In the genomic region with DNA sequence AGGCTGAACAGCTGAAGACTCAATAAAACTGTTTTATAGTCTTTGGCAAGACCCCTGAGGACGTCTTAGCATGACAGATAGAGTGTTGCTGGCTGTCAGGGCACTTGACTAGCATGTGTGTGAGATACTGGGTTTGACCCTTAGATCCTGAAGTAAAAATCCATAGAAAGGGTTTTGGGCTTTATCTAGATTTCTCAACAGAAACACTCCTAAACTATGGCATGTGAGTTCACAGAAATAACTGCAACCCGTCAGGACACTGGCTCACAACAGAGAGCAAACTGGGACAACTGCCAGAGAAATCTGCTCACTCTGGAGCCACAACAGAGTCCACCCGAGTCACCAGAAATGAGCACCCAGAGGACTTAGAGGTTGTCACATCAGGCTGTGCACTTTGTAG, we compare ENCODE assay signal across 11 mouse cellular contexts. TPM values are rescaled to one million over a fixed set of nuclear protein-coding genes. Genes with fewer than 3 reads are reported as not detected.
DNase-seq lines count a peak whose midpoint lies in the region; ATAC-seq lines count a peak whose summit lies in the region.
"Had no signal": no experiment of that assay in that cellular context is flagged by ENCODE, and none has a peak within 500 bp of the region (broad histone marks: within the 10 kb centered on the region; RNA-seq: fewer than 3 reads in every experiment).

No protein-coding gene starts in this region.

- peak overlapping the region in 1 of 2 experiments; percentile 34; a peak in 1 of 4 replicates for H3K27ac ChIP-seq in heart, embryonic 14.5 days (replicated peaks in 1 of 2; ENCODE audit: control insufficient read depth in 1 of 2, insufficient read depth in 1 of 2, low read depth in 2 of 2, low read length in 2 of 2)
- 0 out of 2 replicates have a peak overlapping the region, but pooled peaks have one; percentile 18 for H3K27ac ChIP-seq in lung, embryonic 16.5 days (ENCODE audit: low read length)
- H3K27ac ChIP-seq: embryonic facial prominence, embryonic 12.5 days; midbrain, embryonic 13.5 days; neural tube, embryonic 13.5 days had no signal

- H3K9ac ChIP-seq in heart, embryonic 14.5 days (ENCODE audit: low read length) = 0 out of 2 replicates have a peak overlapping the region, but pooled peaks have one; percentile 8
- no peak overlapping the region for H3K9ac ChIP-seq in lung, embryonic 16.5 days (ENCODE audit: low read length)
- H3K9ac ChIP-seq: embryonic facial prominence, embryonic 12.5 days; midbrain, embryonic 13.5 days; neural tube, embryonic 13.5 days had no signal

- no peak overlapping the region for H3K4me2 ChIP-seq in heart, embryonic 14.5 days (ENCODE audit: low read length)
- no peak overlapping the region for H3K4me2 ChIP-seq in lung, embryonic 16.5 days (ENCODE audit: low read depth, low read length)
- H3K4me2 ChIP-seq: embryonic facial prominence, embryonic 12.5 days; midbrain, embryonic 13.5 days; neural tube, embryonic 13.5 days had no signal

- H3K36me3 ChIP-seq in heart, embryonic 14.5 days (ENCODE audit: control insufficient read depth, insufficient read depth, low read length) = peaks cover 20% of the 10 kb centered on the region
- no peaks in the 10 kb centered on the region for H3K36me3 ChIP-seq in lung, embryonic 16.5 days (ENCODE audit: control insufficient read depth, insufficient read depth, low read length)

- peaks cover 9 to 16% of the 10 kb centered on the region in 2 experiments for H3K4me1 ChIP-seq in heart, embryonic 14.5 days (ENCODE audit: control insufficient read depth in 2 of 2, insufficient read depth in 2 of 2, low read length in 2 of 2)
- H3K4me1 ChIP-seq in lung, embryonic 16.5 days (replicated peaks; ENCODE audit: control insufficient read depth, insufficient read depth, low read length) = peaks cover 17% of the 10 kb centered on the region
- H3K4me1 ChIP-seq: embryonic facial prominence, embryonic 12.5 days; midbrain, embryonic 13.5 days had no signal

- intact Hi-C loops in heart, postnatal 10 days (cut with DNase I) = no loop called here

- no peak overlapping the region for H3K4me3 ChIP-seq in heart, embryonic 14.5 days (ENCODE audit: control insufficient read depth in 1 of 2, insufficient read depth in 1 of 2, low read depth in 1 of 2, low read length in 2 of 2)
- no peak overlapping the region for H3K4me3 ChIP-seq in lung, embryonic 16.5 days (ENCODE audit: low read length)
- H3K4me3 ChIP-seq: embryonic facial prominence, embryonic 12.5 days; midbrain, embryonic 13.5 days; neural tube, embryonic 13.5 days had no signal

- H3K9me3 ChIP-seq in heart, embryonic 14.5 days (ENCODE audit: control insufficient read depth, low read length) = no peaks in the 10 kb centered on the region
- no peaks in the 10 kb centered on the region for H3K9me3 ChIP-seq in lung, embryonic 16.5 days (ENCODE audit: control insufficient read depth, low read length)
- H3K9me3 ChIP-seq: embryonic facial prominence, embryonic 12.5 days; midbrain, embryonic 13.5 days; neural tube, embryonic 13.5 days had no signal

- no peak for ATAC-seq in heart, embryonic 14.5 days (ENCODE audit: insufficient number of reproducible peaks, insufficient read depth, low FRiP score, low read depth)
- peak; percentile 69 for ATAC-seq in lung, embryonic 16.5 days (ENCODE audit: low read depth)
- ATAC-seq: forebrain, embryonic 16.5 days; midbrain, embryonic 13.5 days had no signal

- H3K27me3 ChIP-seq in heart, embryonic 14.5 days (ENCODE audit: control insufficient read depth, insufficient read depth, low read length) = no peaks in the 10 kb centered on the region
- H3K27me3 ChIP-seq in lung, embryonic 16.5 days (ENCODE audit: control insufficient read depth, insufficient read depth, low read depth, low read length) = no peaks in the 10 kb centered on the region
- H3K27me3 ChIP-seq: embryonic facial prominence, embryonic 12.5 days; midbrain, embryonic 13.5 days; neural tube, embryonic 13.5 days had no signal

- 20% methylated on average over 3 of the region's 3 CpGs for WGBS in heart, embryonic 14.5 days
- WGBS in lung, embryonic 16.5 days = 21% methylated on average over 3 of the region's 3 CpGs

- no peak for DNase-seq in heart, adult 11 months
- no peak for DNase-seq in lung, adult 18-20 months
- DNase-seq in heart, postnatal 10 days = peak; percentile 47 to 55
- peak; percentile 18 for DNase-seq in lung, postnatal 14 days
- no peak for DNase-seq in thymus, postnatal 4 days

RNA-seq across cellular contexts. Expression of a gene that starts 15.3 kb away (rescaled TPM):
- 0.09 TPM in 1 of 2 replicates, not detected in the other for polyA plus RNA-seq in heart, embryonic 14.5 days (2014; fragmentation: Nextera tagmentation; extraction: Ambion mirVana)
- polyA plus RNA-seq in lung, embryonic 16.5 days (2015; fragmentation: Nextera tagmentation; extraction: Ambion mirVana) = 0.08 and 0.16 TPM in 2 replicates
- not detected for total RNA-seq in heart, postnatal 10 days (2021)
- polyA plus RNA-seq: forebrain, embryonic 16.5 days had no signal

RNA-seq across cellular contexts. Expression of a gene that starts 17.9 kb away (rescaled TPM):
- polyA plus RNA-seq in heart, embryonic 14.5 days (2014; fragmentation: Nextera tagmentation; extraction: Ambion mirVana) = 11.2 and 11.3 TPM in 2 replicates
- 21.1 TPM in 2 replicates for polyA plus RNA-seq in lung, embryonic 16.5 days (2015; fragmentation: Nextera tagmentation; extraction: Ambion mirVana)
- 10 to 100 TPM; 12.6 to 13.5 TPM for total RNA-seq in heart, postnatal 10 days (2021)

RNA-seq across cellular contexts. Expression of a gene that starts 22.9 kb away (rescaled TPM):
- polyA plus RNA-seq in heart, embryonic 14.5 days (2014; fragmentation: Nextera tagmentation; extraction: Ambion mirVana) = 0.09 TPM in 1 of 2 replicates, not detected in the other
- 0.41 and 1.1 TPM in 2 replicates for polyA plus RNA-seq in lung, embryonic 16.5 days (2015; fragmentation: Nextera tagmentation; extraction: Ambion mirVana)
- not detected for total RNA-seq in heart, postnatal 10 days (2021)
- polyA plus RNA-seq: forebrain, embryonic 16.5 days; midbrain, embryonic 13.5 days; neural tube, embryonic 13.5 days had no signal

RNA-seq across cellular contexts. Expression of a gene that starts 22.9 kb away (rescaled TPM):
- 61.8 and 62.7 TPM in 2 replicates for polyA plus RNA-seq in heart, embryonic 14.5 days (2014; fragmentation: Nextera tagmentation; extraction: Ambion mirVana)
- polyA plus RNA-seq in lung, embryonic 16.5 days (2015; fragmentation: Nextera tagmentation; extraction: Ambion mirVana) = 62.0 and 64.2 TPM in 2 replicates
- 10 to 100 TPM; 76.6 to 78.5 TPM for total RNA-seq in heart, postnatal 10 days (2021)

RNA-seq across cellular contexts. Expression of a gene that starts 48.1 kb away (rescaled TPM):
- 7.5 and 8.8 TPM in 2 replicates for polyA plus RNA-seq in heart, embryonic 14.5 days (2014; fragmentation: Nextera tagmentation; extraction: Ambion mirVana)
- polyA plus RNA-seq in lung, embryonic 16.5 days (2015; fragmentation: Nextera tagmentation; extraction: Ambion mirVana) = 23.4 and 26.5 TPM in 2 replicates
- total RNA-seq in heart, postnatal 10 days (2021) = 10 to 100 TPM; 13.4 to 18.8 TPM

Comparison
In these comparisons a context has a peak if more than half of its experiments do, and no peak if none do; other contexts are left out.
1. DNase-seq: peak in heart, postnatal 10 days (2 of 2) and lung, postnatal 14 days (single experiment); none in heart, adult 11 months (single experiment), lung, adult 18-20 months (0 of 2) and thymus, postnatal 4 days (single experiment).